27 mouse cellular contexts compared by ENCODE assay signal in genomic region chr2:59738356-59738755, GRCm38 (mm10).
DNase-seq lines count a peak whose midpoint lies in the region; ATAC-seq and TF ChIP-seq lines count a peak whose summit lies in the region.
"Had no signal": no experiment of that assay in that cellular context is flagged by ENCODE, and none has a peak within 500 bp of the region (broad histone marks: within the 10 kb centered on the region; RNA-seq: fewer than 3 reads in every experiment).

No protein-coding gene starts in this region.

- 0 out of 2 replicates have a peak overlapping the region, but pooled peaks have one; percentile 18 for H3K27ac ChIP-seq in heart, postnatal 0 days (ENCODE audit: low read depth)
- H3K27ac ChIP-seq in heart, adult 2 months: no peak overlapping the region
- H3K27ac ChIP-seq in neural tube, embryonic 14.5 days (ENCODE audit: low read depth, low read length): no peak overlapping the region
- H3K27ac ChIP-seq in neural tube, embryonic 15.5 days (replicated peaks): no peak overlapping the region
- H3K27ac ChIP-seq in stomach, postnatal 0 days (replicated peaks): no peak overlapping the region
- H3K27ac ChIP-seq: forebrain, embryonic 13.5 days; hindbrain, embryonic 10.5 days; limb, embryonic 13.5 days; midbrain, embryonic 13.5 days; neural tube, embryonic 13.5 days had no signal

- H3K9me3 ChIP-seq in heart, postnatal 0 days (replicated peaks; ENCODE audit: control insufficient read depth, low read length): no peaks in the 10 kb centered on the region
- H3K9me3 ChIP-seq in neural tube, embryonic 14.5 days (ENCODE audit: control insufficient read depth, low read length): no peaks in the 10 kb centered on the region
- no peaks in the 10 kb centered on the region for H3K9me3 ChIP-seq in neural tube, embryonic 15.5 days (replicated peaks)
- no peaks in the 10 kb centered on the region for H3K9me3 ChIP-seq in stomach, postnatal 0 days (ENCODE audit: control insufficient read depth, low read length)
- H3K9me3 ChIP-seq: forebrain, embryonic 13.5 days; hindbrain, embryonic 10.5 days; hindbrain, embryonic 15.5 days; limb, embryonic 13.5 days; midbrain, embryonic 13.5 days; neural tube, embryonic 13.5 days had no signal

- H3K4me1 ChIP-seq in heart, postnatal 0 days (ENCODE audit: control insufficient read depth, insufficient read depth): peaks cover 13% of the 10 kb centered on the region; the same call in 1 of the 2 replicates
- peaks cover 17% of the 10 kb centered on the region for H3K4me1 ChIP-seq in heart, adult 2 months (ENCODE audit: control insufficient read depth, insufficient read depth, low read length)
- H3K4me1 ChIP-seq in neural tube, embryonic 14.5 days (ENCODE audit: control insufficient read depth, insufficient read depth, low read length): peaks cover 15% of the 10 kb centered on the region
- H3K4me1 ChIP-seq in neural tube, embryonic 15.5 days: peaks cover 15% of the 10 kb centered on the region
- H3K4me1 ChIP-seq in stomach, postnatal 0 days (replicated peaks; ENCODE audit: control insufficient read depth, insufficient read depth): 0 out of 2 replicates have a peak, but pooled peaks cover 2% of the 10 kb centered on the region

- TF ChIP-seq EP300 in heart, postnatal 0 days (IDR thresholded peaks at IDR 0.05; ENCODE audit: low read depth): no peak
- TF ChIP-seq EP300 in heart, adult 2 months (IDR thresholded peaks at IDR 0.05; ENCODE audit: insufficient read depth, low read depth, low read length): no peak
- no peak for TF ChIP-seq EP300 in stomach, postnatal 0 days (optimal IDR thresholded peaks at IDR 0.05)

- no peak overlapping the region for H3K4me2 ChIP-seq in heart, postnatal 0 days (ENCODE audit: low read depth, low read length)
- no peak overlapping the region for H3K4me2 ChIP-seq in neural tube, embryonic 14.5 days (ENCODE audit: low read depth, low read length)
- no peak overlapping the region for H3K4me2 ChIP-seq in neural tube, embryonic 15.5 days
- H3K4me2 ChIP-seq in stomach, postnatal 0 days (replicated peaks; ENCODE audit: low read depth): no peak overlapping the region
- H3K4me2 ChIP-seq: forebrain, embryonic 13.5 days; heart, embryonic 11.5 days; hindbrain, embryonic 15.5 days; limb, embryonic 13.5 days; liver, embryonic 11.5 days; midbrain, embryonic 13.5 days; neural tube, embryonic 13.5 days had no signal

- WGBS in heart, postnatal 0 days: 62% methylated on average over 5 of the region's 5 CpGs
- 68% methylated on average over 5 of the region's 5 CpGs for WGBS in heart, adult 2 months
- 68% methylated on average over 5 of the region's 5 CpGs for WGBS in neural tube, embryonic 14.5 days
- 63% methylated on average over 5 of the region's 5 CpGs for WGBS in neural tube, embryonic 15.5 days
- 80% methylated on average over 5 of the region's 5 CpGs for WGBS in stomach, postnatal 0 days

- peak; percentile 59 for ATAC-seq in heart, postnatal 0 days (ENCODE audit: insufficient read depth, low read depth)
- 0 out of 2 replicates have a peak, but pooled peaks have one; percentile 9 for ATAC-seq in neural tube, embryonic 14.5 days (ENCODE audit: low read depth)
- ATAC-seq in neural tube, embryonic 15.5 days (ENCODE audit: low FRiP score): no peak
- peak; percentile 22; the same call in 1 of the 2 replicates for ATAC-seq in stomach, postnatal 0 days (ENCODE audit: low FRiP score, low TSS enrichment)
- ATAC-seq: forebrain, embryonic 13.5 days; inflammation-experienced regulatory T-cells, adult 6 months; midbrain, embryonic 13.5 days had no signal

- no peak overlapping the region for H3K4me3 ChIP-seq in heart, postnatal 0 days (ENCODE audit: low read depth, low read length)
- no peak overlapping the region for H3K4me3 ChIP-seq in heart, adult 2 months
- H3K4me3 ChIP-seq in neural tube, embryonic 14.5 days (ENCODE audit: low read depth, low read length): no peak overlapping the region
- H3K4me3 ChIP-seq in neural tube, embryonic 15.5 days (replicated peaks): no peak overlapping the region
- H3K4me3 ChIP-seq in stomach, postnatal 0 days (ENCODE audit: low read depth, low read length): no peak overlapping the region
- H3K4me3 ChIP-seq: forebrain, embryonic 13.5 days; hindbrain, embryonic 10.5 days; hindbrain, embryonic 15.5 days; limb, embryonic 13.5 days; midbrain, embryonic 13.5 days; neural tube, embryonic 13.5 days had no signal

- DNase-seq in cerebellum, postnatal 10 days: peak; percentile 41 to 43
- no peak for DNase-seq in cerebellum, postnatal 4 days (ENCODE audit: low spot score in 2 of 2)
- DNase-seq in heart, postnatal 0 days (ENCODE audit: low spot score): no peak
- DNase-seq in heart, adult 2 months: no peak
- no peak for DNase-seq in stomach, postnatal 0 days (ENCODE audit: low spot score)
- no peak for DNase-seq in embryo, embryonic 11 days
- DNase-seq: adrenal gland, postnatal 25 days; cerebellum, adult 11-12 months; cerebellum, adult 9-11 months; gastrocnemius, postnatal 10 days; kidney, adult 11 months; lung, postnatal 4 days; retina, postnatal 1 day; right cerebral cortex, postnatal 14 days; thymus, adult 18-20 months; thymus, postnatal 25 days had no signal

- no peaks in the 10 kb centered on the region for H3K27me3 ChIP-seq in heart, postnatal 0 days (ENCODE audit: control insufficient read depth, insufficient read depth, low read length)
- no peaks in the 10 kb centered on the region for H3K27me3 ChIP-seq in heart, adult 2 months (ENCODE audit: control insufficient read depth, insufficient read depth, low read length)
- no peaks in the 10 kb centered on the region for H3K27me3 ChIP-seq in neural tube, embryonic 14.5 days (ENCODE audit: control insufficient read depth, insufficient read depth, low read length)
- H3K27me3 ChIP-seq in neural tube, embryonic 15.5 days (replicated peaks): no peaks in the 10 kb centered on the region
- no peaks in the 10 kb centered on the region for H3K27me3 ChIP-seq in stomach, postnatal 0 days (ENCODE audit: control insufficient read depth, insufficient read depth, low read length)
- H3K27me3 ChIP-seq: forebrain, embryonic 13.5 days; hindbrain, embryonic 15.5 days; limb, embryonic 13.5 days; midbrain, embryonic 13.5 days; neural tube, embryonic 13.5 days had no signal

- H3K79me2 ChIP-seq in heart, adult 2 months (replicated peaks; ENCODE audit: control insufficient read depth, insufficient read depth, low read length): peaks cover 2% of the 10 kb centered on the region; the same call in 1 of the 2 replicates

- no peak for TF ChIP-seq CTCF in heart, postnatal 0 days (IDR thresholded peaks at IDR 0.05; ENCODE audit: low read depth)
- TF ChIP-seq CTCF in heart, adult 2 months (IDR thresholded peaks at IDR 0.05): no peak
- no peak for TF ChIP-seq CTCF in stomach, postnatal 0 days (IDR thresholded peaks at IDR 0.05; ENCODE audit: low read depth)

- no peak overlapping the region for H3K9ac ChIP-seq in heart, postnatal 0 days (replicated peaks; ENCODE audit: low read depth, low read length)
- H3K9ac ChIP-seq in heart, adult 2 months (ENCODE audit: low read depth, low read length): no peak overlapping the region
- no peak overlapping the region for H3K9ac ChIP-seq in neural tube, embryonic 14.5 days (replicated peaks; ENCODE audit: low read depth, low read length)
- H3K9ac ChIP-seq in neural tube, embryonic 15.5 days (replicated peaks): no peak overlapping the region
- H3K9ac ChIP-seq in stomach, postnatal 0 days (ENCODE audit: low read length): no peak overlapping the region
- H3K9ac ChIP-seq: forebrain, embryonic 13.5 days; hindbrain, embryonic 15.5 days; limb, embryonic 13.5 days; midbrain, embryonic 13.5 days; neural tube, embryonic 13.5 days had no signal

- no peak for TF ChIP-seq POLR2A in heart, adult 2 months (IDR thresholded peaks at IDR 0.05; ENCODE audit: insufficient read depth, low read depth, low read length)

- H3K36me3 ChIP-seq in heart, postnatal 0 days (replicated peaks; ENCODE audit: control insufficient read depth, insufficient read depth, low read length): no peaks in the 10 kb centered on the region
- peaks cover 4% of the 10 kb centered on the region; the same call in 1 of the 2 replicates for H3K36me3 ChIP-seq in heart, adult 2 months (ENCODE audit: control insufficient read depth, insufficient read depth, low read length)
- no peaks in the 10 kb centered on the region for H3K36me3 ChIP-seq in neural tube, embryonic 14.5 days (ENCODE audit: control insufficient read depth, insufficient read depth, low read length)
- no peaks in the 10 kb centered on the region for H3K36me3 ChIP-seq in neural tube, embryonic 15.5 days
- H3K36me3 ChIP-seq in stomach, postnatal 0 days (ENCODE audit: control insufficient read depth, insufficient read depth, low read length): no peaks in the 10 kb centered on the region
- H3K36me3 ChIP-seq: hindbrain, embryonic 10.5 days; hindbrain, embryonic 15.5 days; limb, embryonic 13.5 days; midbrain, embryonic 13.5 days; neural tube, embryonic 13.5 days had no signal

- intact Hi-C loops in heart, adult 2 months (cut with DNase I): no loop called here

Comparison
In these comparisons a context has a peak if more than half of its experiments do, and no peak if none do; other contexts are left out.
1. DNase-seq: peak in cerebellum, postnatal 10 days (2 of 2); none in cerebellum, postnatal 4 days (0 of 2), heart, postnatal 0 days (single experiment), heart, adult 2 months (0 of 2), stomach, postnatal 0 days (single experiment) and embryo, embryonic 11 days (single experiment).